Mouse (Mus musculus) limb, embryonic 11.5 days (tissue): ENCODE results near the gene Rpl38. TPM values are rescaled to one million over a fixed set of nuclear protein-coding genes. Genes with fewer than 3 reads are reported as not detected.
A peak's percentile ranks its signal among the peaks of the same experiment; 100 is the strongest.
"Not testable (repeated sequence)": the region's sequence is repeated elsewhere in the genome, so short reads cannot be mapped to it uniquely, and the experiment has no call there.

Experiments
- ATAC-seq: fragments of 200-750 bp; cut with Nextera tagmentation; 2 replicates; pipeline ENCODE4 v1.8.0; 2017; ENCODE audit warnings: low read depth; ENCODE audit not compliant: insufficient number of reproducible peaks, low FRiP score, low TSS enrichment
- DNase-seq: peaks from one replicate; pipeline ENCODE4 v3.0.0-alpha.2; 2015; ENCODE audit warnings: low spot score
- H3K27ac ChIP-seq: fragments of 300-500 bp; sonication (generic); replicated peaks from 2 replicates; pipeline ENCODE4 v1.5.1; 2014; ENCODE audit warnings: low read depth, mild to moderate bottlenecking, low read length
- H3K27me3 ChIP-seq: fragments of 300-500 bp; sonication (generic); 2 replicates; pipeline ENCODE4 v1.6.1; 2014; ENCODE audit warnings: mild to moderate bottlenecking, low read length, mixed read lengths; ENCODE audit not compliant: control insufficient read depth, insufficient read depth
- H3K36me3 ChIP-seq: fragments of 300-500 bp; sonication (generic); 2 replicates; pipeline ENCODE4 v1.6.1; 2014; ENCODE audit warnings: mild to moderate bottlenecking, low read length, moderate library complexity, mixed read lengths; ENCODE audit not compliant: control insufficient read depth, insufficient read depth
- H3K4me1 ChIP-seq: fragments of 300-500 bp; sonication (generic); 2 replicates; pipeline ENCODE4 v1.6.1; 2014; ENCODE audit warnings: low read length, mixed read lengths; ENCODE audit not compliant: control insufficient read depth, insufficient read depth
- H3K4me2 ChIP-seq: fragments of 300-500 bp; sonication (generic); 2 replicates; pipeline ENCODE4 v1.6.1; 2014; ENCODE audit warnings: low read depth, mild to moderate bottlenecking, moderate library complexity; ENCODE audit not compliant: severe bottlenecking
- H3K4me3 ChIP-seq: fragments of 300-500 bp; sonication (generic); 2 replicates; pipeline ENCODE4 v1.5.1; 2014; ENCODE audit warnings: low read depth, low read length
- H3K9ac ChIP-seq: fragments of 300-500 bp; sonication (generic); 2 replicates; pipeline ENCODE4 v1.6.1; 2014; ENCODE audit warnings: mild to moderate bottlenecking, low read length
- H3K9me3 ChIP-seq: fragments of 300-500 bp; sonication (generic); 2 replicates; pipeline ENCODE4 v1.6.1; 2016; ENCODE audit warnings: low read length; ENCODE audit not compliant: control insufficient read depth
- WGBS: fragments of 180-500 bp; shearing (Covaris S2); extraction: QIAGEN DNeasy Blood & Tissue Kit; methylation state at CpG from one replicate; pipeline ENCODE4 v1.1.7; 2014; 5-methylcytosine and 5-hydroxymethylcytosine counted together
- polyA plus RNA-seq: library from polyadenylated mRNA; unstranded; fragments of >200 nt; fragmentation: Nextera tagmentation; extraction: Ambion mirVana; gene quantifications from 2 replicates; pipeline ENCODE4 v1.2.1, GENCODE M21; 2014

Rpl38 gene
- polyA plus RNA-seq, 1 experiment from 2014 or later = 1,033 TPM

DNA sequence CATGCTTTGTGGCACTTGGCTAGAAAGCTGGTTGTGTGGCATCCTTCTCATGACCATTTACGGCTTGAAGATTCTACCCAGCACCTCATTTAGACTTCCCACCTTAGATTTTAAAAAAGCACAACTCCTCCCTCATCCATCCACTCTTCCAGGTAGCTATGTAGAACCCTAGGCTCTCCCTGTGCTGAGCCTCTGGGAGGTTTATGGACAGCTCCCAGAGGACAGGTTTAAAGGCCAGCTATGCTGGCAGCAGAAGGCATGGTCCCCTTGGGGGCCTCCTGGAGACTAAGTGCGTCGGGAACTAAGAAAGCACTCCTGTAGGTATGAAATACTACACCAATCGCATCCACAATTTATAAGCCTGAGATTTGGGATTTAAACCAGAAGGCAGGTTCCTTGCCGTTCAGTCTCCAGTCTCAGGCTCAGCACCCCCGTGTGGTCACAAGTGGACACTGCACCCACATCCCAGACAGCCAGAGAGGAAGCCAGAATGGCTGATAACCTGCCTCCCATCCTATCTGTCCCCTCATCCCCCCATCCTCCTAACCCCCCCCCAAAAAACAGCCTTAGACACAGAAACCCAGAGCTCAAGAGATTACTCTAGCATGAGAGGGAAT, 5.5 kb upstream of the Rpl38 start:
- Histone ChIP-seq H3K27me3 (no peaks in the 10 kb centered on the region), H3K4me3 (no peak overlapping the region), H3K4me2 (no peak overlapping the region), H3K9me3 (no peaks in the 10 kb centered on the region), H3K36me3 (no peaks in the 10 kb centered on the region), H3K4me1 (no peaks in the 10 kb centered on the region), H3K9ac (no peak overlapping the region), H3K27ac (no peak overlapping the region)
- WGBS = 29% methylated on average over 6 of the region's 6 CpGs
- ATAC-seq (no peak), DNase-seq (peak; percentile 76)

DNA sequence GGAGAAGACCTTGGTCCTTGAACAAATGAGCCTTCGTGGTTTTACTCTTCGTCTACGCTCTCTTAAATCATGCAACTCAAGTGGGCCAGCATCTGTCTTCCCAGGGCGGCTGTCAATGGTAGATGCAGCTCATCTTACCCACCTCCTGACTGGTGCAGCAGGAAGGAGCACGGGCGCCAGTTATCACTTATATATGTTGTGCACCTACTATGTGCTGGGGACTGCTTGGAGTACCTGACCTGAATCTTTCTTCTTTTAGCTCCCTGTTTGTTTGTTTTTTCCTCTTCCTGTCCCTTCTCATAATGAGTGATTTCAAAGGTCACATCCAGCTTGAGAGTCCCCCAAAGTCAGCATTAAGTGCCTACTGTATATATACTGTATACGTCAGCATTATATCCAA, 4.2 kb upstream of the Rpl38 start:
- Histone ChIP-seq H3K4me2 (no peak overlapping the region), H3K4me1 (no peaks in the 10 kb centered on the region), H3K9ac (no peak overlapping the region), H3K36me3 (no peaks in the 10 kb centered on the region), H3K27me3 (no peaks in the 10 kb centered on the region), H3K9me3 (no peaks in the 10 kb centered on the region), H3K4me3 (no peak overlapping the region), H3K27ac (no peak overlapping the region)
- ATAC-seq = no peak
- whole genome bisulfite sequencing = 80% methylated on average over 7 of the region's 7 CpGs
- no peak for DNase-seq

DNA sequence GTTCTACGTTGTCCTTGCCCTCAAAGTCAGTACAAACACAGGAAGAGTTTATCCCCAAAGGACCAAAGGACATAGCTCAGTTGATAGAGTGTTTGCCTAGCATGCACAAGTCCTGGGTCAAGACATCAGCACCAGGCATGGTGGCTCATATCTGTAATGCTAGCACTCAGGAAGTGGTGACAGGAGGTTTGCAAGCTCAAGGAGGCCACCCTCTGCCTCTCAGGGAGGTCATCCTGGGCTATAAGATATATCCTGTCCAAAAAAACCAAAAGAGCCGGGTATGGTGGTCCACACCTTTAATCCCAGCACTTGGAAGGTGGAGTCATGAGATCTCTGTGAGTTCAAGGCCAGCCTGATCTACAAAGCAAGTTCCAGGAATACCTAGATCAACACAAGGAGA, 2.9 kb upstream of the Rpl38 start:
- no peaks in the 10 kb centered on the region for H3K27me3 ChIP-seq
- ATAC-seq = no peak

DNA sequence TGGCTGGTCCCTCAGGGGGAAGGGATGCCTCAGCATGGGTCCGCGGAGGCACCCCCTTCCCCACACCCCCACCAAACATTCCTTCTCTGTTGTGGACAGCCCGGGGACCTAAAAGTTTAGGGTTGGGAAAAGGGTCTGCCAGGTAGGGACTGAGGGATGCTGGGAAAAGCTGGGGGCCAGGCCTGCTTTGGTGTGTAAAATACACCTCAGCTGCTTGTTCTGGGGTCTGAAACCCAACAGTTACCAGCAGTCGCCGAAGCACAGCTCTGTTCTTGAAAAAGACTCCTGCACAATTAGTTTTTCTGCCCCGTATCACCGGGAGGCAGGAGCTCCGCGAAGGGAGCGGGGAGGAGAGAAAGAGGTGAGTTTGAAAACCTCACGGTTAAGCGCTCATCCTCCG, 1.5 kb upstream of the Rpl38 start:
- Histone ChIP-seq H3K27me3 (no peaks in the 10 kb centered on the region), H3K4me2 (no peak overlapping the region), H3K9me3 (no peaks in the 10 kb centered on the region), H3K27ac (no peak overlapping the region), H3K9ac (no peak overlapping the region), H3K4me3 (no peak overlapping the region), H3K4me1 (0 out of 2 replicates have a peak, but pooled peaks cover 4% of the 10 kb centered on the region), H3K36me3 (peaks cover 4% of the 10 kb centered on the region; the same call in 1 of the 2 replicates)
- ATAC-seq (no peak), DNase-seq (no peak)
- 13% methylated on average over 13 of the region's 13 CpGs for WGBS

More for the DNA sequence above, 2.9 kb upstream of the Rpl38 start:
- Histone ChIP-seq H3K27ac (no peak overlapping the region), H3K4me1 (0 out of 2 replicates have a peak, but pooled peaks cover 4% of the 10 kb centered on the region), H3K9me3 (no peaks in the 10 kb centered on the region), H3K4me3 (no peak overlapping the region), H3K9ac (no peak overlapping the region), H3K36me3 (no peaks in the 10 kb centered on the region), H3K4me2 (no peak overlapping the region)
- DNase-seq = no peak
- 73% methylated on average over 2 of the region's 2 CpGs for WGBS

GRCm38 (mm10) chr11:114667236-114667931, 940 bp upstream of the Rpl38 start:
- Histone ChIP-seq H3K36me3 (peaks cover 6% of the 10 kb centered on the region; the same call in 1 of the 2 replicates), H3K27me3 (no peaks in the 10 kb centered on the region), H3K9me3 (no peaks in the 10 kb centered on the region), H3K4me2 (no peak overlapping the region), H3K4me3 (no peak overlapping the region), H3K4me1 (0 out of 2 replicates have a peak, but pooled peaks cover 4% of the 10 kb centered on the region), H3K9ac (no peak overlapping the region), H3K27ac (no peak overlapping the region)
- DNase-seq = no peak
- ATAC-seq = no peak
- 49% methylated on average over 17 of the region's 18 CpGs for whole genome bisulfite sequencing

GRCm38 (mm10) chr11:114667932-114668285, 415 bp upstream of the Rpl38 start:
- not testable (repeated sequence) for H3K4me3 ChIP-seq, H3K4me1 ChIP-seq, H3K27ac ChIP-seq, H3K4me2 ChIP-seq, H3K27me3 ChIP-seq, H3K9me3 ChIP-seq, H3K9ac ChIP-seq, ATAC-seq
- peak; percentile 63 for DNase-seq
- peaks cover 12% of the 10 kb centered on the region; the same call in 1 of the 2 replicates for H3K36me3 ChIP-seq
- WGBS = 23% methylated on average over 11 of the region's 11 CpGs

- Histone ChIP-seq H3K4me2 (peak overlapping the region; percentile 83), H3K4me1 (0 out of 2 replicates have a peak, but pooled peaks cover 4% of the 10 kb centered on the region), H3K9ac (peak overlapping the region; percentile 95), H3K36me3 (peaks cover 13% of the 10 kb centered on the region; the same call in 1 of the 2 replicates), H3K27ac (peak overlapping the region; percentile 86), H3K27me3 (no peaks in the 10 kb centered on the region), H3K4me3 (peak overlapping the region; percentile 92), H3K9me3 (no peaks in the 10 kb centered on the region)
- ATAC-seq (peak; percentile 38), DNase-seq (peak; percentile 89)
- WGBS = under 1% methylated on average over 60 of the region's 60 CpGs
Observed at GRCm38 (mm10) chr11:114668741-114669623, 658 bp downstream of the Rpl38 start.

DNA sequence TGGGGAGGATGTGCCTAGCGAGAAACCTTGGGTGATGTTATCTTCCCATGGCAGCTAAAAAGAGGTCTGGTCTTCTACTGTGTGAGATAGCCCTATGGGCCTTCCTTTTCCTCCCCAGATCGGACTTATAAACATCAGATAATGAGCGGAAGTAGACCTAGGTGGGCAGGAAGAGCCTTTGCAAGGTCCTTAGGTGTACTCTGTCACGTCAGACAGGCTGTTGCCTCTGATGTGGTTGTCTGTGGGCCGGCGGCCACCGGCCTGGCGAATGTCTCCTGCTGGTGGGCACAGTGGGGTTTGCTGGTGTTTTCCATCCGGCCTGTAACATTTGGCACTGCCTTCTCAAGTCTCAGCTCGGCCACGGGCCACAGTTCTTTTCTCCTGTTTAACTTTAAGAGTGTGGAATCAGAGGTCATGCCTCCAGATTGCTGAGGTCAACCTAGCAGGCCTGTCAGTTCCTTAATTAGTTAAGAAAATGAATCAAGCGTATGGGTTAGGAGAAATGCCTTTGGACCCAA, 1.4 kb downstream of the Rpl38 start:
- Histone ChIP-seq H3K27me3 (no peaks in the 10 kb centered on the region), H3K9ac (peak overlapping the region; percentile 95), H3K36me3 (peaks cover 13% of the 10 kb centered on the region; the same call in 1 of the 2 replicates), H3K27ac (no peak overlapping the region), H3K4me2 (peak overlapping the region; percentile 83), H3K4me1 (0 out of 2 replicates have a peak, but pooled peaks cover 4% of the 10 kb centered on the region), H3K4me3 (peak overlapping the region; percentile 92), H3K9me3 (no peaks in the 10 kb centered on the region)
- 13% methylated on average over 12 of the region's 12 CpGs for WGBS
- ATAC-seq (no peak), DNase-seq (no peak)
